Mouse (Mus musculus): ENCODE measurements around the gene Olfr481. TPM values are rescaled to one million over a fixed set of nuclear protein-coding genes. Genes with fewer than 3 reads are reported as not detected.

Gene Olfr481
- polyA plus RNA-seq, 1 experiment from 2014 or later: not detected

- no peak for DNase-seq (ENCODE audit: low spot score)
- no peak within 1 kb of the TSS for H3K4me2 ChIP-seq (ENCODE audit: low read depth, low read length)
- H3K9me3 ChIP-seq (replicated peaks; ENCODE audit: control insufficient read depth, low read length): no peaks in the 10 kb centered on the region
These were observed 47.7 kb downstream of the Olfr481 start, which contains the start of gene Olfr484 for GRCm38 (mm10) chr7:108127349-108127748. Gene Olfr484 (minus strand): TSS chr7:108127449.

More at GRCm38 (mm10) chr7:108127349-108127748, 47.7 kb downstream of the Olfr481 start, which contains the start of gene Olfr484:
- Histone ChIP-seq H3K4me3 (ENCODE audit: low read depth, low read length) (no peak within 1 kb of the TSS), H3K4me1 (ENCODE audit: control insufficient read depth, insufficient read depth, low read length) (no peaks in the 10 kb centered on the region), H3K27ac (replicated peaks; ENCODE audit: low read depth, low read length) (no peak within 1 kb of the TSS), H3K36me3 (replicated peaks; ENCODE audit: control insufficient read depth, insufficient read depth, low read depth, low read length) (no peaks in the 10 kb centered on the region), H3K9ac (replicated peaks; ENCODE audit: low read length) (no peak within 1 kb of the TSS), H3K27me3 (ENCODE audit: control insufficient read depth, insufficient read depth, low read length) (no peaks in the 10 kb centered on the region)
- no peak for ATAC-seq (replicated peaks; ENCODE audit: insufficient number of reproducible peaks, low FRiP score, low TSS enrichment, low read depth)

Other genes starting within 250 kb of the Olfr481 start
- not detected in 2 replicates for gene Olfr470, start 232.4 kb upstream of the Olfr481 start, polyA plus RNA-seq (2014; fragmentation: Nextera tagmentation; extraction: Ambion mirVana)
- not detected in 2 replicates for gene Olfr472, start 182.0 kb upstream of the Olfr481 start, polyA plus RNA-seq (2014; fragmentation: Nextera tagmentation; extraction: Ambion mirVana)
- gene Olfr473, start 149.4 kb upstream of the Olfr481 start, polyA plus RNA-seq (2014; fragmentation: Nextera tagmentation; extraction: Ambion mirVana): not detected in 2 replicates
- not detected in 2 replicates for gene Olfr474, start 125.2 kb upstream of the Olfr481 start, polyA plus RNA-seq (2014; fragmentation: Nextera tagmentation; extraction: Ambion mirVana)
- gene Olfr476, start 115.1 kb upstream of the Olfr481 start, polyA plus RNA-seq (2014; fragmentation: Nextera tagmentation; extraction: Ambion mirVana): not detected in 2 replicates
- not detected in 2 replicates for gene Olfr477, start 93.2 kb upstream of the Olfr481 start, polyA plus RNA-seq (2014; fragmentation: Nextera tagmentation; extraction: Ambion mirVana)
- not detected in 2 replicates for gene Olfr478, start 45.9 kb upstream of the Olfr481 start, polyA plus RNA-seq (2014; fragmentation: Nextera tagmentation; extraction: Ambion mirVana)
- gene Olfr479, start 29.2 kb upstream of the Olfr481 start, polyA plus RNA-seq (2014; fragmentation: Nextera tagmentation; extraction: Ambion mirVana): not detected in 2 replicates
- gene Olfr480, start 12.5 kb upstream of the Olfr481 start, polyA plus RNA-seq (2014; fragmentation: Nextera tagmentation; extraction: Ambion mirVana): not detected in 2 replicates
- 0.10 TPM in 1 of 2 replicates, not detected in the other for gene Olfr482, start 17.7 kb downstream of the Olfr481 start, polyA plus RNA-seq (2014; fragmentation: Nextera tagmentation; extraction: Ambion mirVana)
- 0.07 TPM in 1 of 2 replicates, not detected in the other for gene Olfr483, start 21.0 kb downstream of the Olfr481 start, polyA plus RNA-seq (2014; fragmentation: Nextera tagmentation; extraction: Ambion mirVana)
- not detected in 2 replicates for gene Olfr484, start 47.6 kb downstream of the Olfr481 start, polyA plus RNA-seq (2014; fragmentation: Nextera tagmentation; extraction: Ambion mirVana)
- not detected in 2 replicates for gene Olfr485, start 80.0 kb downstream of the Olfr481 start, polyA plus RNA-seq (2014; fragmentation: Nextera tagmentation; extraction: Ambion mirVana)
- not detected in 2 replicates for gene Olfr486, start 92.9 kb downstream of the Olfr481 start, polyA plus RNA-seq (2014; fragmentation: Nextera tagmentation; extraction: Ambion mirVana)
- not detected in 2 replicates for gene Olfr487, start 134.8 kb downstream of the Olfr481 start, polyA plus RNA-seq (2014; fragmentation: Nextera tagmentation; extraction: Ambion mirVana)
- not detected in 2 replicates for gene Olfr488, start 178.5 kb downstream of the Olfr481 start, polyA plus RNA-seq (2014; fragmentation: Nextera tagmentation; extraction: Ambion mirVana)
- gene Olfr490, start 209.1 kb downstream of the Olfr481 start, polyA plus RNA-seq (2014; fragmentation: Nextera tagmentation; extraction: Ambion mirVana): not detected in 2 replicates
- gene Olfr491, start 233.6 kb downstream of the Olfr481 start, polyA plus RNA-seq (2014; fragmentation: Nextera tagmentation; extraction: Ambion mirVana): not detected in 2 replicates
- not detected in 2 replicates for gene Olfr492, start 243.8 kb downstream of the Olfr481 start, polyA plus RNA-seq (2014; fragmentation: Nextera tagmentation; extraction: Ambion mirVana)